Mouse (Mus musculus) forebrain, embryonic 11.5 days (tissue): ENCODE data around the gene Rbm47. TPM values are rescaled to one million over a fixed set of nuclear protein-coding genes. Genes with fewer than 3 reads are reported as not detected.

ENCODE experiments used
- ATAC-seq: fragments of 200-750 bp; cut with Nextera tagmentation; replicated peaks from 2 replicates; pipeline ENCODE4 v1.8.0; 2017; ENCODE audit warnings: moderate TSS enrichment; ENCODE audit not compliant: low FRiP score
- DNase-seq: peaks from one replicate; pipeline ENCODE4 v3.0.0-alpha.2; 2017; ENCODE audit warnings: low spot score
- H3K27ac ChIP-seq: fragments of 300-500 bp; sonication (generic); 2 replicates; pipeline ENCODE4 v1.5.1; 2014; ENCODE audit warnings: low read depth, low read length
- H3K27me3 ChIP-seq: fragments of 300-500 bp; sonication (generic); 2 replicates; pipeline ENCODE4 v1.6.1; 2014; ENCODE audit warnings: mild to moderate bottlenecking, low read length, mixed read lengths; ENCODE audit not compliant: control insufficient read depth, insufficient read depth
- H3K36me3 ChIP-seq: fragments of 300-500 bp; sonication (generic); 2 replicates; pipeline ENCODE4 v1.6.1; 2014; ENCODE audit warnings: mild to moderate bottlenecking, low read length, moderate library complexity, mixed read lengths; ENCODE audit not compliant: control insufficient read depth, insufficient read depth
- H3K4me1 ChIP-seq: fragments of 300-500 bp; sonication (generic); replicated peaks from 2 replicates; pipeline ENCODE4 v1.6.1; 2014; ENCODE audit warnings: low read length, mixed read lengths; ENCODE audit not compliant: control insufficient read depth, insufficient read depth
- H3K4me2 ChIP-seq: fragments of 300-500 bp; sonication (generic); 2 replicates; pipeline ENCODE4 v1.6.1; 2014; ENCODE audit warnings: low read depth, mild to moderate bottlenecking, low read length, moderate library complexity, mixed read lengths; ENCODE audit not compliant: severe bottlenecking
- H3K4me3 ChIP-seq: fragments of 300-500 bp; sonication (generic); 2 replicates; pipeline ENCODE4 v1.5.1; 2014; ENCODE audit warnings: low read depth, low read length
- H3K9ac ChIP-seq: fragments of 300-500 bp; sonication (generic); 2 replicates; pipeline ENCODE4 v1.6.1; 2014; ENCODE audit warnings: low read length
- H3K9me3 ChIP-seq: fragments of 300-500 bp; sonication (generic); 2 replicates; pipeline ENCODE4 v1.6.1; 2016; ENCODE audit warnings: low read length, mixed read lengths; ENCODE audit not compliant: control insufficient read depth
- WGBS: fragments of 180-500 bp; shearing (Covaris S2); extraction: QIAGEN DNeasy Blood & Tissue Kit; methylation state at CpG from one replicate; pipeline ENCODE4 v1.1.7; 2014; 5-methylcytosine and 5-hydroxymethylcytosine counted together
- polyA plus RNA-seq: library from polyadenylated mRNA; unstranded; fragments of >200 nt; fragmentation: Nextera tagmentation; extraction: Ambion mirVana; gene quantifications from 2 replicates; pipeline ENCODE4 v1.2.1, GENCODE M21; 2014

Rbm47 gene
- polyA plus RNA-seq, 1 experiment from 2014 or later: 5.9 TPM

- H3K27ac ChIP-seq: no peak overlapping the region
- H3K9ac ChIP-seq: no peak overlapping the region
- no peak overlapping the region for H3K4me2 ChIP-seq
- WGBS: 86% methylated on average over 8 of the region's 8 CpGs
- no peaks in the 10 kb centered on the region for H3K36me3 ChIP-seq
- no peaks in the 10 kb centered on the region for H3K9me3 ChIP-seq
- ATAC-seq (no peak), DNase-seq (no peak)
- H3K4me3 ChIP-seq: no peak overlapping the region
- H3K4me1 ChIP-seq: no peaks in the 10 kb centered on the region
- H3K27me3 ChIP-seq: no peaks in the 10 kb centered on the region
Measured at GRCm38 (mm10) chr5:66112059-66112458, 60.9 kb downstream of the Rbm47 start.

DNA sequence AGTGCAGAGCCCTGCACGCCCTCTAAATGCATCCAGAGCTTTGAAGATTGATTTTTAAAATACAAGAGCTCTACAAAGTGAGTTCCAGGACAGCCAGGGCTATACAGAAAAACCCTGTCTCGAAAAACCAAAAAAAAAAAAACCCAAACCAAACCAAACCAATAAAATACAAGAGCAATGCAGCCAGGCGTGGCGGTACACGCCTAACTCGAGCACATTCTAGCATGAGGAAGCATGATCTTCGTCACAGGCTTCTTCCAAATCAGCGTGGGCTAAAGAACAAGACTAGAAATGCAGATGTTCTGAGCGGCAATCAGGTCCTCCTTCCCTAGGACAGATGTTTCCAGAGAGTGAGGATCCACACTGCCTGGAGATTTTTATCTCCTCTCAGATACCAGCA is 66.5 kb downstream of the Rbm47 start:
- no peak overlapping the region for H3K4me2 ChIP-seq
- no peak overlapping the region for H3K9ac ChIP-seq
- no peaks in the 10 kb centered on the region for H3K4me1 ChIP-seq
- no peak for DNase-seq
- H3K27ac ChIP-seq: no peak overlapping the region
- H3K36me3 ChIP-seq: no peaks in the 10 kb centered on the region
- H3K9me3 ChIP-seq: no peaks in the 10 kb centered on the region
- no peak overlapping the region for H3K4me3 ChIP-seq
- ATAC-seq: no peak
- WGBS: 85% methylated on average over 9 of the region's 9 CpGs
- no peaks in the 10 kb centered on the region for H3K27me3 ChIP-seq

DNA sequence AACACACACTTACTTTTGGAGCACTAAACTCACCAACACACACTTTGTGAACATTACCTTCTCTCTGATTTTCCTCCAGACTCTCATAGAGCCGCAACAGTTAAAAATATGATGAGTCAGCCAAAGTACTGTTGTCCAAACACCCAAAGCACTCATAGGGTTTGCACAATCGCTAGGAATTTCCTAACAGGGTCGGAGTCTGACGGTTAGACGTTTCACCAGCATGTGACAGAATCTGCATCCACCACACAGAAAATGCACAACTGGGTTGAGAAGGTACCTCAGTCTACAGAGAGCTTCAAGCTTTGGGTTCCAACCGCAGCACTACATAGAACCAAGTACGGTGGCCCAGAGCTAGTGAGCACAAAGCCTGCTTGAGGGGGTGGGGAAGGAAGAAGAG is 67.0 kb downstream of the Rbm47 start:
- ATAC-seq (no peak), DNase-seq (no peak)
- Histone ChIP-seq H3K9ac (no peak overlapping the region), H3K4me3 (no peak overlapping the region), H3K27ac (no peak overlapping the region), H3K4me2 (no peak overlapping the region), H3K9me3 (no peaks in the 10 kb centered on the region), H3K36me3 (no peaks in the 10 kb centered on the region), H3K27me3 (no peaks in the 10 kb centered on the region), H3K4me1 (no peaks in the 10 kb centered on the region)
- WGBS: 92% methylated on average over 7 of the region's 7 CpGs

GRCm38 (mm10) chr5:66105366-66105765 is 67.6 kb downstream of the Rbm47 start:
- no peak overlapping the region for H3K4me3 ChIP-seq
- DNase-seq (no peak), ATAC-seq (no peak)
- H3K9me3 ChIP-seq: no peaks in the 10 kb centered on the region
- no peak overlapping the region for H3K4me2 ChIP-seq
- H3K27ac ChIP-seq: no peak overlapping the region
- 84% methylated on average over 3 of the region's 3 CpGs for WGBS
- no peak overlapping the region for H3K9ac ChIP-seq
- H3K4me1 ChIP-seq: no peaks in the 10 kb centered on the region
- H3K36me3 ChIP-seq: no peaks in the 10 kb centered on the region
- H3K27me3 ChIP-seq: no peaks in the 10 kb centered on the region

DNA sequence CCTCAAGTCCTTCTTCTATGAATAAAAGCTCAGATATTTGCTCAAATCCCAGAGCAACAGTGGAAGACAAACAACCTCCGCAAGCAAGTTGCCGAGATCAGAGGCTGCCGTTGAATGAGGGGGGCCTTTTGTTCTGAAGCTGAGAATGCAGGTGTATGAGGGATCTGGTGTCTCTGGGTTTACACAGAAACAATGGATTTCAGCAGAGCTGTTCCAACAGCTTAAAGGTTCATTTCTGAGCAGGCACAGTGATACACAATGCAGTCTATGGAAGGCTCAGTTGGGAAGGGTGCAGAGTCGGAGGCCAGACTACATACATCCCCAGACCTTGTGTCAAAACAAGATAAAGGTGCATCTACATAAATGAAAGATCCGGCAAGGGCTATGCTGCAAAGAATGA is 69.5 kb downstream of the Rbm47 start:
- WGBS: 70% methylated on average over 5 of the region's 5 CpGs

GRCm38 (mm10) chr5:66102821-66103220 is 70.1 kb downstream of the Rbm47 start:
- WGBS: 78% methylated on average over 3 of the region's 3 CpGs
- DNase-seq (no peak), ATAC-seq (no peak)
- Histone ChIP-seq H3K4me1 (no peaks in the 10 kb centered on the region), H3K9ac (no peak overlapping the region), H3K9me3 (no peaks in the 10 kb centered on the region), H3K4me3 (no peak overlapping the region), H3K4me2 (no peak overlapping the region), H3K27me3 (no peaks in the 10 kb centered on the region), H3K27ac (no peak overlapping the region), H3K36me3 (no peaks in the 10 kb centered on the region)

More for the DNA sequence above, 69.5 kb downstream of the Rbm47 start:
- no peak for DNase-seq
- H3K9ac ChIP-seq: no peak overlapping the region
- ATAC-seq: no peak
- H3K9me3 ChIP-seq: no peaks in the 10 kb centered on the region
- no peaks in the 10 kb centered on the region for H3K36me3 ChIP-seq
- no peak overlapping the region for H3K4me2 ChIP-seq
- no peaks in the 10 kb centered on the region for H3K4me1 ChIP-seq
- no peak overlapping the region for H3K4me3 ChIP-seq
- no peak overlapping the region for H3K27ac ChIP-seq
- no peaks in the 10 kb centered on the region for H3K27me3 ChIP-seq

DNA sequence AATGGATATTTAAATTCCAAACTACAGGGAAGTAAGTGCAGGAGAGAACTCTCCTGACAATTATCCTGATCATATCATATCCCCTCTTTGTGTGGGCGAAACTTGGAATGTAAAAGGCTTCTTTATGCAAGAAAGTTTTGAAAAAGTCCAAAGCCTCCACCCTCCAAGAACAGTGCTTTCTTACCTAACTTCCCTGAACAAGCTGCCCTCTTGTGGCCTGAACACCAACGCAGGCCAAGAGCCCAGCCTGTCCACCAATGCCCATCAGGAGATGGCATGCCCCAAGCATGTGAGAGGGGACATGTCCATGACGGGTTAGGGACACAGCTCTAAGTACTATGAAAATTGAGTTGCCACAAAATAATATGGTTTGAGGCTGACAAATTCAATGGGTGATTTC is 71.3 kb downstream of the Rbm47 start:
- Histone ChIP-seq H3K9me3 (no peaks in the 10 kb centered on the region), H3K4me1 (no peaks in the 10 kb centered on the region), H3K9ac (no peak overlapping the region), H3K27ac (no peak overlapping the region), H3K4me2 (no peak overlapping the region), H3K36me3 (no peaks in the 10 kb centered on the region), H3K4me3 (no peak overlapping the region), H3K27me3 (no peaks in the 10 kb centered on the region)
- WGBS: 76% methylated on average over 3 of the region's 3 CpGs
- ATAC-seq: no peak
- no peak for DNase-seq

GRCm38 (mm10) chr5:66100322-66100721 is 72.6 kb downstream of the Rbm47 start:
- H3K4me3 ChIP-seq: no peak overlapping the region
- no peak overlapping the region for H3K9ac ChIP-seq
- WGBS: 64% methylated on average over 8 of the region's 8 CpGs

DNA sequence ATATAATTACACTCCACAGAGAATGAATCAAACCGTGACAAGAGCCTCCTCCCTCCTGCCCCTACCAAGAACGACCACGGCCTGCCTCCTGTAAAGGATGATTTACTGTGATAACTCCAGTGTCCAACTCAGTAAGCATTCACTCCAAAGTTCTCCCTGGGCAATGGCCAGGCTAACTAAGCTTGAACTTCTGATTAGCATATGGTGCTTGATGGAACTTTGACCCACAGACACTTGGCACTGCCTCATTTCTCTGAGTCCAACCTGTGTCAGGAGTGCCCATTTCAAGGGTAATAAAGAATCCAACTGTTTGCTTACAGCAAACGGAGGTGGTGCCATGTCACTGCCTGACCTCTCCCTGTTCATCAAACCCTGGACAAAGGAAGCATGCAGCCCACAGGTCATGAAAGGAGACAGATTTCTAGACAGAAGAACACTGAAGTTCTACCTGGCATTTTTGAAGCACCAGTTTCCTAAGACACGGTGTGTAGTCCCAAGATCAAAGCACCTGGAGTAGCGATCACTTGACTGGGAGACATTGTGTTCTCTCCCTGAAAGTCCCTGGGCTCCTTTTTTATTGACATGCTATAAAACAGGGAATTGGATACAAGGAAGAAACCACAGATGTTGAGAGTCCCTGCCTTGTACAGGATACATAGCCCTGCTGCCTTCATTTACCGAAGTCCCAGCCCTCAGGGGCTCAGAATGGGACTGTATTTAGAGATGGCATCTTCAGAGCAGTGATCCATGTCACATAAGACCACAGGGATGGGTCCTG is 74.6 kb downstream of the Rbm47 start:
- Histone ChIP-seq H3K36me3 (no peaks in the 10 kb centered on the region), H3K4me3 (no peak overlapping the region), H3K9me3 (no peaks in the 10 kb centered on the region), H3K9ac (no peak overlapping the region), H3K4me1 (no peaks in the 10 kb centered on the region), H3K27ac (no peak overlapping the region), H3K4me2 (no peak overlapping the region), H3K27me3 (no peaks in the 10 kb centered on the region)
- ATAC-seq (no peak), DNase-seq (no peak)
- WGBS: 90% methylated on average over 7 of the region's 7 CpGs

More at GRCm38 (mm10) chr5:66100322-66100721, 72.6 kb downstream of the Rbm47 start:
- Histone ChIP-seq H3K4me1 (no peaks in the 10 kb centered on the region), H3K4me2 (no peak overlapping the region), H3K36me3 (no peaks in the 10 kb centered on the region), H3K27me3 (no peaks in the 10 kb centered on the region), H3K9me3 (no peaks in the 10 kb centered on the region), H3K27ac (no peak overlapping the region)
- no peak for DNase-seq
- ATAC-seq: no peak
